Mouse (Mus musculus): ENCODE measurements around the gene Tep1.
A peak's percentile ranks its signal among the peaks of the same experiment; 100 is the strongest.

Gene Tep1

GRCm38 (mm10) chr14:50795261-50795935, 75.0 kb downstream of the Tep1 start:
- no peak for DNase-seq (ENCODE audit: low spot score in 2 of 2)

GRCm38 (mm10) chr14:50788157-50788556, 82.2 kb downstream of the Tep1 start:
- no peak for DNase-seq (ENCODE audit: low spot score in 2 of 2)

- peak; percentile 77 to 78 for DNase-seq (ENCODE audit: low spot score in 2 of 2)
Observed at GRCm38 (mm10) chr14:50785251-50785637, 85.1 kb downstream of the Tep1 start, which contains the start of gene Ttc5. Ttc5 (minus strand) TSS chr14:50785519.

DNA sequence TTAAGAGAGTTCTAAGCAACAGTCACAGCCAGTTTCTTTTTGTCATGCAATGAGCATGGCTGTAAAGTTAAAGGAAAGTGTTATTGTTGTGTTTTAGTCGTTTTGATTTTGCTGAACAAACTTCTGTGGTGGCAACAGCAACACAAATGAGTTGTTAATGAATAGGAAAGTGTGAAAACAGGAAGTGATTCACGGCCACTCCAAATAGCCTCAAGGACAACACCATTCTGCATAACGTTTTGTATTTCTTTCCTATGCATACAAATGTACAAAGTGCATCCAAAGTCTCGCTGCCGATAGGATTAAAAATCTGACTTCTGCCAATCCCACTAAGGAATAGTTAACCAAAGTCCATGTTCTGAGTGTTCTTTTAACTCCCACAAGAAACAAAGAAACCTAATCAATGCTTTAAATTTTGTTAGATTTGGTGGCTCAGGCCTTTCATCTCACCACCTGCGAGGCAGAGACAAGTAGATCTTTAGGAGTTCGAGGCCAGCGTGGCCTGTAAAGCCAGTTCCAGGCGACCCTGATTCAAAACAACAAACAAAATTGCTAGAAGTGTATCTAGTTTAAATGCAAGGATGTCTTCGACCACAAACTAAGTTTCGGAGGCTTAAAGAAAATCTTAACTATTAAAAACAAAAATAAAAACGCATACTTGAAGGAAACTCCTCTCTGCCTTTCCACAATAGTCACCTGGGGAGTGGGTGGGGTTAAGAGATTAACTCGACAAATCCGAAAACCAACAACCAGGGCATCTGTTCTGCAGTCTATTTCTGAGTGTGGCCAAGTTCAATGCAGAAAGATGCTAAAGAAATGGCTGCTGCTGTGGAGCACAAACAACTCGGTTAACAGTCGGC, 85.7 kb downstream of the Tep1 start:
- DNase-seq (ENCODE audit: low spot score in 2 of 2), result no peak

GRCm38 (mm10) chr14:50782166-50782565, 88.2 kb downstream of the Tep1 start:
- no peak for DNase-seq (ENCODE audit: low spot score in 2 of 2)

Measured in frontal cortex, postnatal 14 days (tissue).